Mouse (Mus musculus) hindbrain, postnatal 0 days (tissue): ENCODE results near the gene Kif26b. TPM values are rescaled to one million over a fixed set of nuclear protein-coding genes. Genes with fewer than 3 reads are reported as not detected.

Experiments
- ATAC-seq: fragments of 200-750 bp; cut with Nextera tagmentation; 2 replicates; pipeline ENCODE4 v1.8.0; 2017; ENCODE audit warnings: mild to moderate bottlenecking, moderate TSS enrichment, moderate library complexity
- DNase-seq: peaks from one replicate; pipeline ENCODE4 v3.0.0-alpha.2; 2015; ENCODE audit warnings: low spot score
- H3K27ac ChIP-seq: fragments of 300-500 bp; sonication (generic); 2 replicates; pipeline ENCODE4 v1.5.1; 2014; ENCODE audit warnings: mild to moderate bottlenecking
- H3K27me3 ChIP-seq: fragments of 300-500 bp; sonication (generic); 2 replicates; pipeline ENCODE4 v1.6.1; 2014; ENCODE audit warnings: low read length, mixed read lengths; ENCODE audit not compliant: insufficient read depth
- H3K36me3 ChIP-seq: fragments of 300-500 bp; sonication (generic); 2 replicates; pipeline ENCODE4 v1.6.1; 2014; ENCODE audit warnings: low read length, mixed read lengths; ENCODE audit not compliant: insufficient read depth
- H3K4me1 ChIP-seq: fragments of 300-500 bp; sonication (generic); 2 replicates; pipeline ENCODE4 v1.6.1; 2014; ENCODE audit warnings: antibody characterized with exemption, low read length, mixed read lengths; ENCODE audit not compliant: insufficient read depth
- H3K4me2 ChIP-seq: fragments of 300-500 bp; sonication (generic); 2 replicates; pipeline ENCODE4 v1.6.1; 2014; ENCODE audit warnings: low read depth, mild to moderate bottlenecking, low read length, moderate library complexity, mixed read lengths
- H3K4me3 ChIP-seq: fragments of 300-500 bp; sonication (generic); 2 replicates; pipeline ENCODE4 v1.5.1; 2014; ENCODE audit warnings: low read length
- H3K9ac ChIP-seq: fragments of 300-500 bp; sonication (generic); replicated peaks from 2 replicates; pipeline ENCODE4 v1.6.1; 2014; ENCODE audit warnings: mild to moderate bottlenecking, low read length, moderate library complexity, mixed read lengths
- H3K9me3 ChIP-seq: fragments of 300-500 bp; sonication (generic); 2 replicates; pipeline ENCODE4 v1.6.1; 2016; ENCODE audit warnings: low read length, mixed read lengths
- CTCF ChIP-seq: IDR thresholded peaks from 2 replicates; pipeline ENCODE4 v1.5.1; 2016; ENCODE audit warnings: antibody characterized with exemption, control low read depth, low read depth
- WGBS: fragments of 180-500 bp; shearing (Covaris S2); extraction: QIAGEN DNeasy Blood & Tissue Kit; methylation state at CpG from one replicate; pipeline ENCODE4 v1.1.7; 2014; 5-methylcytosine and 5-hydroxymethylcytosine counted together
- polyA plus RNA-seq: library from polyadenylated mRNA; unstranded; fragments of >200 nt; fragmentation: Nextera tagmentation; extraction: Ambion mirVana; gene quantifications from 2 replicates; pipeline ENCODE4 v1.2.1, GENCODE M21; 2015
- total RNA-seq: library from RNA; depleted of rRNA; stranded (reverse); fragments of >200 nt; gene quantifications from 2 replicates; pipeline ENCODE4 v1.2.3, GENCODE M21; 2014

Gene Kif26b
- total and polyA plus RNA-seq, 2 experiments from 2014 or later: 5.8 to 59.7 TPM

DNA sequence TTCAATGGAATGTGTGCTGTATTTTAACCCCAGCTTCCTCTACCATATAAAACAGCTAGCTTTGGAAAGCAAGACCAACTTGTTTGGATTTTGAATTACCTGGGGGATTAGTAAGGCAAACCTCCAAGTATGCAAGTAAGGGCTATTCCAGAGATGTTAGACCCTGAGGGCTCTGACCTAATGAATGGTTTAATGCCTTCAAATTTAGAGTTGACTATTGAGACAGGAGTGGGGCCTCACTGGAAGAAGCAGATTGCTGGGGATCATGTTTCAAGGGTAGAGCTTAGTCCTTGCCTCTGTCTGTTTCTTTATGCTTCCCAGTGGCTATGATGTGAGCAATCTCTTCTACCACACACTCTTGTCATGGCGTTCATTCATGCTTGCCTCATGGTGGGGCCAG, 349.8 kb downstream of the Kif26b start:
- Histone ChIP-seq H3K4me2 (no peak overlapping the region), H3K36me3 (peaks cover 6% of the 10 kb centered on the region; the same call in 1 of the 2 replicates), H3K4me3 (no peak overlapping the region), H3K27me3 (no peaks in the 10 kb centered on the region), H3K27ac (no peak overlapping the region), H3K4me1 (no peaks in the 10 kb centered on the region), H3K9ac (no peak overlapping the region), H3K9me3 (no peaks in the 10 kb centered on the region)
- no peak for TF ChIP-seq CTCF
- WGBS: 79% methylated on average over 1 of the region's 1 CpGs
- ATAC-seq (no peak), DNase-seq (no peak)

DNA sequence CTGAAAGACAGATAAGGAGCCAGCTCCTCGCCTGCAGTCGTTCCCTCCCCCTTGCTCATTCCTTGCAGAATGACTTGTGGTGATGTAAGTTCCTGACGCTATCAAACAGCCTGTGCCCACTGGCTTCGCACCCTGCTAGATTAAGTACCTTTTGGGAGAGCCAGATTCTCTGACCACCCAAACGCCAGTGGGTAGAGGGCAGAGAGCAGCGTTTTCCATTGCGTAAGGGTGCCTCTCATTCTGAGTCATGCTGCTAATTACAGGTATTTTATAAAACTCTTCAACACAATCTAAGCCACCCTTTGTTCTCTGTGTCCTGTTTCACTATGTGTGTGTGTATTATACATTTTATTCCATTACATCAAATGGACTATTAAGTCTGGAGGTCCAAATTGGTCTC, 352.0 kb downstream of the Kif26b start:
- no peaks in the 10 kb centered on the region for H3K27me3 ChIP-seq
- H3K9me3 ChIP-seq: no peaks in the 10 kb centered on the region
- no peaks in the 10 kb centered on the region for H3K4me1 ChIP-seq
- H3K36me3 ChIP-seq: no peaks in the 10 kb centered on the region
- no peak overlapping the region for H3K4me2 ChIP-seq
- no peak for DNase-seq
- H3K9ac ChIP-seq: no peak overlapping the region
- no peak for TF ChIP-seq CTCF
- H3K4me3 ChIP-seq: no peak overlapping the region
- whole genome bisulfite sequencing: 86% methylated on average over 7 of the region's 7 CpGs
- no peak overlapping the region for H3K27ac ChIP-seq
- no peak for ATAC-seq

DNA sequence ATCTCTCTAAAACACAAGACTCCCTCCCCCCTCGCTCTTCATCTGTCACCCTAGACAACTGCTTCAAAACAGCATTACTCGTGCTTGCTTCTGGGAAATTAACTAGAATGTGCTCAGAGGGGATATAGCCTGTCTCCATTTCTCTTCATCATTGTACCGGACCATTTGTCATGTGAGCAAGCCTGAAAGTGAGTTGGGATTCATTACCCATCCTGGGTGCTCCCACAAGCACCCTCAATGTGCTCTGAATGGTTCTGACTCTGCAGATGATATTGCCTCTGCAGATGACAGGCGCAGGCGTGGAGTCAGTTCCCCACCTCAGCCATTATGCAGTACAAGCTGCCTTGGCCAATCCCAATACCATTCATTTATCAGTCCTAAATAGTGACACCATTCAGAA, 357.7 kb downstream of the Kif26b start:
- H3K9ac ChIP-seq: no peak overlapping the region
- H3K4me2 ChIP-seq: no peak overlapping the region
- TF ChIP-seq CTCF: no peak
- ATAC-seq (peak; percentile 51; the same call in 1 of the 2 replicates), DNase-seq (no peak)
- H3K36me3 ChIP-seq: no peaks in the 10 kb centered on the region
- H3K27me3 ChIP-seq: no peaks in the 10 kb centered on the region
- H3K9me3 ChIP-seq: no peaks in the 10 kb centered on the region
- no peaks in the 10 kb centered on the region for H3K4me1 ChIP-seq
- WGBS: 60% methylated on average over 5 of the region's 5 CpGs
- H3K4me3 ChIP-seq: no peak overlapping the region
- no peak overlapping the region; the same call in 1 of the 2 replicates for H3K27ac ChIP-seq

DNA sequence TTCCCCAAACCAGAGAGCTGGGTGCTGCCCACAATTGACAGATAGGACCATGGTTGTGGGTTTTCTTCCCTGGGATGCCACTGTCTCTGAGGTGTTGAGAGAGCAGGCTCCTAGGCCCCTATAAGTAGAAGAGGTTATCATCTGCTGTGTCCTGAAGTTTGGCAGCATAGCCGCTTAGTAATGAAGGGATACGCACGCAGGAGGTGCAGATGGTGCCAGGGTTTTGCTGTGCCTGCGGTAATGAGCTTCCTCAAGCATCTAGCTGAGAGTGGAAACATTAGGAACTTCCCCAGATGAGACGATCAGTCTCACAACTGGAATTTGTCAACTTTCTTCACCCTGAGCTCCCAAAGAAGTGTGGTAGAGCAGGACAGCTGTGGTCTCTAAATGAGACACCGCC, 363.5 kb downstream of the Kif26b start:
- no peaks in the 10 kb centered on the region for H3K4me1 ChIP-seq
- H3K4me2 ChIP-seq: no peak overlapping the region
- no peaks in the 10 kb centered on the region for H3K36me3 ChIP-seq
- DNase-seq: peak; percentile 22
- no peak overlapping the region for H3K4me3 ChIP-seq
- no peaks in the 10 kb centered on the region for H3K27me3 ChIP-seq
- no peaks in the 10 kb centered on the region for H3K9me3 ChIP-seq
- ATAC-seq: no peak
- H3K9ac ChIP-seq: no peak overlapping the region
- H3K27ac ChIP-seq: no peak overlapping the region
- TF ChIP-seq CTCF: no peak
- 70% methylated on average over 6 of the region's 6 CpGs for WGBS

DNA sequence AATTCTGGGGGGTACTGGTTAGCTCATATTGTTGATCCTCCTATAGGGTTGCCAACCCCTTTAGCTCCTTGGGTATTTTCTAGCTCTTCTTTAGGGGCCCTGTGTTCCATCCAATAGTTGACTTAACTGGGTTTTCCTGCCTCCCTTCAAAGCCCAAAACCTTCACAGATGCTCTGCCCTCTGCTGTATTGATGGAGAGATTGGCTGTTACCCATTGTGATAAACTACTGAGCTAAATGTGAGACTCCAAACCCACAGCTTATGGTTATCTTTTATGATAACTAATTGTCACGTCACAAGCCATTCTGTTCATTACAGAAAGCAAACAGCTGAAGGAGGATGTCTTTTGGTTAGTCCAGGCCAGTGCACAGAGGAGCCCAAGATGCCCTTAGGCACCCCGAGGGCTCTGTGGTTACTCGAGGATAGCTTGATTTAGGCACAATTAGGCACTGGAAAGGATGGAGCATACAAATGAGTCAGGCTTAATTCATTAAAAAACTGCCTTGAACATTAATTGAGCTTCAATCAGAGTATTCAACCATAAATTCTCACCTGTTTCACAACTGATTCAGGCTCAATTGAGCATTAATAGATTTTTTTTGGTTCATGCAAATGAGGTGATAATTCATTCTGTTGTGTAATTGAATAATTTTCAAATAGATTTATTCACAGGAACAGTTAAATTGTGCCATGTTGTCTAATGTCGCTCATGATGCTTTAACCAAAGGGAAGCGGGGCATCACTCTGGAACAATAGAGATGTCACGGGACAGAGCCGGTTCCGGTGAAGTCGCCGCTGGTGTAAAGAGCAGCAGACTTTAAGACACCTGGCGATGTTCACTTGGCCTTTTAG, 364.5 kb downstream of the Kif26b start:
- no peak overlapping the region for H3K4me3 ChIP-seq
- H3K4me2 ChIP-seq: no peak overlapping the region
- ATAC-seq (no peak), DNase-seq (no peak)
- WGBS: 69% methylated on average over 11 of the region's 11 CpGs
- H3K27ac ChIP-seq: no peak overlapping the region
- no peak for TF ChIP-seq CTCF
- no peak overlapping the region for H3K9ac ChIP-seq
- no peaks in the 10 kb centered on the region for H3K9me3 ChIP-seq
- no peaks in the 10 kb centered on the region for H3K27me3 ChIP-seq
- no peaks in the 10 kb centered on the region for H3K4me1 ChIP-seq
- no peaks in the 10 kb centered on the region for H3K36me3 ChIP-seq

DNA sequence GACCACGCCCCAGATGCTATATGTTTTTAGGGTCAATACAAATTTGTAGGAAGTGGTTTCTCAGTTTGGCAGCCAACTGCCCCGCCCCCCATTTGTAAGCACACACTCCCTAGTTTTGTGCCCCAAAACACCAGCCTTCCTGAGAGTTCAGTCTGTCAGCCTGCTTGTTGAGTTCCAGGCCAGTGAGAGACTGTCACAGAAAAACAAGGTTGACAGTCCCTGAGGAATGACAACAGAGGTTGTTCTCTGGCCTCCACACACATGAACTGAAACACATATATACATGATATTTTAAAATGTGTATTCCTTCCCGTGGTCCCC, 365.1 kb downstream of the Kif26b start:
- no peak overlapping the region for H3K27ac ChIP-seq
- no peaks in the 10 kb centered on the region for H3K36me3 ChIP-seq
- ATAC-seq: no peak
- 91% methylated on average over 3 of the region's 3 CpGs for WGBS
- H3K4me3 ChIP-seq: no peak overlapping the region
- no peak overlapping the region for H3K4me2 ChIP-seq
- TF ChIP-seq CTCF: no peak
- DNase-seq: no peak
- H3K9me3 ChIP-seq: no peaks in the 10 kb centered on the region
- H3K9ac ChIP-seq: no peak overlapping the region
- H3K27me3 ChIP-seq: no peaks in the 10 kb centered on the region
- H3K4me1 ChIP-seq: no peaks in the 10 kb centered on the region

DNA sequence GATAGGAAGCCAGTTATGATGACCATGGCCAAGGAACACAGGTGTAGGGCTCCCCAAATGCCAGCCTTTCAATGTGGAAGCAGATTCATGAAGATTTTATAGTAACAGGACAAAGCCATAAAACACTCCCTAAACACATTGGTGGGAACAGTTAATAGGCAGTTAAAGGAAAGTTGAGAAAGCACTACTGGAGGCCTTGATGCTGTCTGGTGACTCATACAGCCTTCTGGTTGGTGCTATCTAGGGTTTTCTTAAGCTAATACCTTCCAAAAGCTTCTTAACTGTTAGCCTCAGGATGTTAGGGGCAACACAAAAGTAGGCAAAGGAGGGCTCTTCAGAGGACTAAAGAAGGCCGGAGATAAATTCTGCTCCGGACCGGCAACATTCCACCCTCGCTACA, 366.7 kb downstream of the Kif26b start:
- 99% methylated on average over 4 of the region's 4 CpGs for WGBS
- Histone ChIP-seq H3K27me3 (no peaks in the 10 kb centered on the region), H3K4me3 (no peak overlapping the region), H3K4me2 (no peak overlapping the region), H3K27ac (no peak overlapping the region), H3K9me3 (no peaks in the 10 kb centered on the region), H3K9ac (no peak overlapping the region), H3K4me1 (no peaks in the 10 kb centered on the region), H3K36me3 (no peaks in the 10 kb centered on the region)
- no peak for DNase-seq
- no peak for TF ChIP-seq CTCF
- no peak for ATAC-seq
